Mouse (Mus musculus): ENCODE results near the gene Sult1a1. TPM values are rescaled to one million over a fixed set of nuclear protein-coding genes. Genes with fewer than 3 reads are reported as not detected.
A peak's percentile ranks its signal among the peaks of the same experiment; 100 is the strongest.

Sult1a1 gene
- polyA plus RNA-seq, 1 experiment from 2014 or later, result 18.5 TPM

DNA sequence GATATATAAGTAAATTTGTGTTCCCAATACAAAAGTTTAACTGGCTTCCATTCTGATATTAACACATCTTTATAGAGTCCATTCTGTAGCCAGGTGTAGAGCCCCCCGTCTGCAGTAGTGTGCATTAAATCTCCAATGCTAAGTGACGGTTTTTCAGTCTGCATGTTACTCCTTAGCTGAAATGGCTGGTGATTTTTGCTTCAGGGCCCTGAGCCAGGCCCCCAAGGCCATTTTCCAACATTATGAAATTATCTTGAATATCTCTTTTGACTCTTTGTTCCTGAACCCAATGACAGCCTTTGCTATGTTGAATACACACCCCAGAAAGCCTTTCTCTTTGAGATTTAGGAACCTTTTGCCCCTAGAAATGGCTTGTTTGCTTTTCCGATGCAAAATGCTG lies 16.5 kb downstream of the Sult1a1 start:
- H3K9me3 ChIP-seq (replicated peaks; ENCODE audit: control insufficient read depth, low read length), result no peaks in the 10 kb centered on the region
- H3K4me1 ChIP-seq (ENCODE audit: control insufficient read depth, insufficient read depth, low read length), result no peaks in the 10 kb centered on the region
- H3K9ac ChIP-seq (ENCODE audit: low read length), result no peak overlapping the region
- no peaks in the 10 kb centered on the region for H3K27me3 ChIP-seq (ENCODE audit: control insufficient read depth, insufficient read depth, low read length)
- H3K27ac ChIP-seq (ENCODE audit: low read length), result no peak overlapping the region
- WGBS, result 85% methylated on average over 3 of the region's 3 CpGs
- ATAC-seq (replicated peaks; ENCODE audit: extremely low read depth, insufficient read depth, low FRiP score), result no peak
- H3K36me3 ChIP-seq (ENCODE audit: control insufficient read depth, insufficient read depth), result 0 out of 2 replicates have a peak, but pooled peaks cover 2% of the 10 kb centered on the region
- H3K4me2 ChIP-seq (ENCODE audit: low read depth, low read length), result no peak overlapping the region
- no peak overlapping the region for H3K4me3 ChIP-seq (ENCODE audit: low read length)

DNA sequence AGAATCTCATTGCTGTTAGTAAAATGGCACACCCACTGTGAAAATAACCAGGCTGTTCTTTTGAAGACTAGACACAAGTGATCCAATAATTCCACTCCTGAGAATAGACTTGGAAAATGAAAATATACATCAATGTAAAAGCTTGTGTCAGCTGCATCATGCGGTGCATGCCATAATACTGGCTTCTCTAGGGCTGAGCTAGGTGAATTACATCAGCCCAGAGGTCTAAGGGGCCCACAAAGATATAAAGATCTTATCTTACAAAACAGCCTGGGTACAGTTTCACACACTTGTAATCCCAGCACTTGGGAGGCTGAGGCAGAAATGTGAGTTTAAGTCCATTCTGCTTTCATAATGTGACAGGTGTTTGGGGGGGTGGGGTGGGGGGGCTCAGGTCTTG lies 18.7 kb downstream of the Sult1a1 start:
- Histone ChIP-seq H3K27ac (ENCODE audit: low read length) (no peak overlapping the region), H3K9ac (ENCODE audit: low read length) (no peak overlapping the region), H3K9me3 (replicated peaks; ENCODE audit: control insufficient read depth, low read length) (no peaks in the 10 kb centered on the region), H3K27me3 (ENCODE audit: control insufficient read depth, insufficient read depth, low read length) (no peaks in the 10 kb centered on the region), H3K4me2 (ENCODE audit: low read depth, low read length) (no peak overlapping the region), H3K4me1 (ENCODE audit: control insufficient read depth, insufficient read depth, low read length) (no peaks in the 10 kb centered on the region), H3K36me3 (ENCODE audit: control insufficient read depth, insufficient read depth) (no peaks in the 10 kb centered on the region), H3K4me3 (ENCODE audit: low read length) (no peak overlapping the region)
- WGBS, result 97% methylated on average over 1 of the region's 1 CpGs
- ATAC-seq (replicated peaks; ENCODE audit: extremely low read depth, insufficient read depth, low FRiP score), result no peak

DNA sequence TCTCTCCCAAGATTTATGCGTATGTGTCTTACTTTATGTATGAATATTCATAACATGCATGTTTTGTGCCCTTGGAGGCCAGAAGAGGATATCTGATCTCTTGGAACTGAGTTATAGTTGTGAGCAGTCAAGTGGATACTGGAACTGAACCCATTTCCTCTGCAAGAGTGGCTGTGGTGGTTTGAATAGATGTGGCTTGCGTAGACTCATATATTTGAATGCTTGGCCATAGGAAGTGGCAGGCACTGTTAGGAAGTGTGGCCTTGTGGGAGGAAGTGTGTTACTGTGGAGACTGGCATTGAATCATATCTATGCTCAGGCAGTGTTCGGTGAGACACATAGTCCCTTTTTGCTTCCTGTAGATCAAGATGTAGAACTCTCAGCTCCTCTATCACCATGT lies 20.5 kb downstream of the Sult1a1 start:
- H3K27ac ChIP-seq (ENCODE audit: low read length), result peak overlapping the region; percentile 42; the same call in 1 of the 2 replicates
- no peaks in the 10 kb centered on the region for H3K4me1 ChIP-seq (ENCODE audit: control insufficient read depth, insufficient read depth, low read length)
- no peak overlapping the region for H3K9ac ChIP-seq (ENCODE audit: low read length)
- H3K36me3 ChIP-seq (ENCODE audit: control insufficient read depth, insufficient read depth), result no peaks in the 10 kb centered on the region
- no peaks in the 10 kb centered on the region for H3K9me3 ChIP-seq (replicated peaks; ENCODE audit: control insufficient read depth, low read length)
- no peak for ATAC-seq (replicated peaks; ENCODE audit: extremely low read depth, insufficient read depth, low FRiP score)
- H3K27me3 ChIP-seq (ENCODE audit: control insufficient read depth, insufficient read depth, low read length), result no peaks in the 10 kb centered on the region
- H3K4me3 ChIP-seq (ENCODE audit: low read length), result no peak overlapping the region
- 78% methylated on average over 3 of the region's 3 CpGs for WGBS
- H3K4me2 ChIP-seq (ENCODE audit: low read depth, low read length), result no peak overlapping the region

DNA sequence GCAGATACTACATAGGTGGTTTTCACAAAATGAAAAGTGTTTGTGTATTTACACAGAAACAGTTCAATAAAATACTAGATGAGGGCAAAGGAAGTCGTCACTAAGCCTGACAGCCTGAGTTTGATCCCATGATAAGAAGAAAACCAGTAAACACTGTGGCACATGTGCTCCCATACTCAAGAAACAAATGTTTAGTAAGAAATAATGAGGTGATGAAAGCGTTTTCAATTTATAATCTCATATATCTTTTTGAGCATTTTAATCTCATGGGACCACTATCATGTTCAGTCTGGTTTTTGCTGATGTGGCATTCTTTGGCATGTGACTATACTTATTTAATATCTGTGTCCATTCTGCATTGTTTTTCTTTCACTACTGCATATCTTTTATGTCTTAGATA lies 22.2 kb downstream of the Sult1a1 start:
- no peaks in the 10 kb centered on the region for H3K36me3 ChIP-seq (ENCODE audit: control insufficient read depth, insufficient read depth)
- H3K9ac ChIP-seq (ENCODE audit: low read length), result no peak overlapping the region
- H3K4me1 ChIP-seq (ENCODE audit: control insufficient read depth, insufficient read depth, low read length), result peaks cover 5% of the 10 kb centered on the region; the same call in 1 of the 2 replicates
- H3K4me3 ChIP-seq (ENCODE audit: low read length), result no peak overlapping the region
- ATAC-seq (replicated peaks; ENCODE audit: extremely low read depth, insufficient read depth, low FRiP score), result no peak
- no peak overlapping the region for H3K4me2 ChIP-seq (ENCODE audit: low read depth, low read length)
- no peaks in the 10 kb centered on the region for H3K27me3 ChIP-seq (ENCODE audit: control insufficient read depth, insufficient read depth, low read length)
- H3K27ac ChIP-seq (ENCODE audit: low read length), result no peak overlapping the region
- no peaks in the 10 kb centered on the region for H3K9me3 ChIP-seq (replicated peaks; ENCODE audit: control insufficient read depth, low read length)
- 76% methylated on average over 2 of the region's 2 CpGs for WGBS

DNA sequence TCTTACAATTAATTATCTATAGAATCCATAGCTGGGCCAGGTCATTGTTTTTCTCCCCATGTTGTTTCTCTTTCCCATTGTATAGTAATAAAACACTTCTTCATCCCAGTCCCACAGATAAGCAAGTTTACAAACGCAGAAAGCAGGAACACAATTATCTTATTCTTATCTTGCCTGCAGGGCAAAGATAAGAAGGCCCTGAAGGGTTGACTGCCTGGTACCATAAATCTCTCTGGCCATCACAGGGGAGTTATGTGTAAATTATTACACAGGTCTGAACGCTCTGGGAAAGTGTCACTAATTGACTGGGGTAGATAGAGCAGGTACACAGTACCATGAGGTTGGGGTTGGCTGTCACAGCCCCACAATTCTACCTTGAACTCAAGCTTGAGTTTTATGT lies 25.4 kb downstream of the Sult1a1 start:
- no peak overlapping the region for H3K4me2 ChIP-seq (ENCODE audit: low read depth, low read length)
- WGBS, result 63% methylated on average over 2 of the region's 2 CpGs
- no peak overlapping the region for H3K4me3 ChIP-seq (ENCODE audit: low read length)
- ATAC-seq (replicated peaks; ENCODE audit: extremely low read depth, insufficient read depth, low FRiP score), result no peak
- no peaks in the 10 kb centered on the region for H3K36me3 ChIP-seq (ENCODE audit: control insufficient read depth, insufficient read depth)
- no peak overlapping the region for H3K9ac ChIP-seq (ENCODE audit: low read length)
- no peak overlapping the region for H3K27ac ChIP-seq (ENCODE audit: low read length)
- H3K9me3 ChIP-seq (replicated peaks; ENCODE audit: control insufficient read depth, low read length), result no peaks in the 10 kb centered on the region
- peaks cover 5% of the 10 kb centered on the region; the same call in 1 of the 2 replicates for H3K4me1 ChIP-seq (ENCODE audit: control insufficient read depth, insufficient read depth, low read length)
- H3K27me3 ChIP-seq (ENCODE audit: control insufficient read depth, insufficient read depth, low read length), result no peaks in the 10 kb centered on the region

DNA sequence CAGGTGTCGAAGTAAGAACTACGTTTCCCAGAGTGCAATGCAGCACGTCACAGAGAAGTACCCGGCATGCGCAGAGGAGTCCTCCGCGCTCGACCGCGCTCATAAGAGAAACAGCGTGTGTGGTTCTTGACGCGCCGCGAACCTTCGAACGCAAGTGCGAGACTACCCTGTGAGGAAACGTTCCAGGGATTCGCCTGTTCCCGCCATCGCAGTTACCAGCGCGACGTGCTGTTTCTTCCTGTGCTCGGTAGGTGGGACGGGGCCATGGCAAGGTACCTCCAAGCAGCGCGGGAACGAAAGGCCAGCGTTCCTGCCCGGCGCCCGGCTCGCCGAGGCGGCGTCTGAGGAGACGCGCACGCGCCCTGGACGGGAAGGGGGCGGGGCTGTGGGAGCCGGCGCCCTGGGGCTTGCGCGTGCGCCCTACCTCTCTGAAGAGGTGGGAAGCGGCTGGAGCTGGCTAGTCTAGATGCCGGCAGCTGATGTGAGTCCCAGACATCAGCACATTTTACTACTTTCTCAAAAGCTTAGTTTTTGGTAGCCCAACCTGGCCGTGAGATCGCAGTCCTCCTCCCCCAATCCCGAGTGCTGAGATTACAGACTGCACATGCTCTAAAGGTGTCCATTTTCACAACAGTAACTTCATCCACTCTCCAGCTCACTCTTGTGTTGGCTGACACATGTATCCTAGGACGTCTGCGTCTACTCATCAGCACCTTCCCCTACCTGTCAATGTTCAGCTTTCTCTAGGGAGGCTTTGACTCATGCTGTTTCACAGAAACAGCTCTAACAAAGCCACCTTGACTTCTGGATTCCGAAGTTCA lies 26.8 kb downstream of the Sult1a1 start, which contains the start of gene Sgf29:
Gene Sgf29 (plus strand): TSS at position 79 of the 821 bp plus-strand sequence.
- peak within 1 kb of the TSS; percentile 69 for H3K4me3 ChIP-seq (ENCODE audit: low read length)
- under 1% methylated on average over 56 of the region's 57 CpGs for WGBS
- no peaks in the 10 kb centered on the region for H3K9me3 ChIP-seq (replicated peaks; ENCODE audit: control insufficient read depth, low read length)
- H3K36me3 ChIP-seq (ENCODE audit: control insufficient read depth, insufficient read depth), result no peaks in the 10 kb centered on the region
- H3K4me1 ChIP-seq (ENCODE audit: control insufficient read depth, insufficient read depth, low read length), result peaks cover 5% of the 10 kb centered on the region; the same call in 1 of the 2 replicates
- H3K9ac ChIP-seq (ENCODE audit: low read length), result peak within 1 kb of the TSS; percentile 86
- peak within 1 kb of the TSS; percentile 93 for H3K27ac ChIP-seq (ENCODE audit: low read length)
- peak; percentile 96 for ATAC-seq (replicated peaks; ENCODE audit: extremely low read depth, insufficient read depth, low FRiP score)
- peak within 1 kb of the TSS; percentile 76 for H3K4me2 ChIP-seq (ENCODE audit: low read depth, low read length)
- no peaks in the 10 kb centered on the region for H3K27me3 ChIP-seq (ENCODE audit: control insufficient read depth, insufficient read depth, low read length)

DNA sequence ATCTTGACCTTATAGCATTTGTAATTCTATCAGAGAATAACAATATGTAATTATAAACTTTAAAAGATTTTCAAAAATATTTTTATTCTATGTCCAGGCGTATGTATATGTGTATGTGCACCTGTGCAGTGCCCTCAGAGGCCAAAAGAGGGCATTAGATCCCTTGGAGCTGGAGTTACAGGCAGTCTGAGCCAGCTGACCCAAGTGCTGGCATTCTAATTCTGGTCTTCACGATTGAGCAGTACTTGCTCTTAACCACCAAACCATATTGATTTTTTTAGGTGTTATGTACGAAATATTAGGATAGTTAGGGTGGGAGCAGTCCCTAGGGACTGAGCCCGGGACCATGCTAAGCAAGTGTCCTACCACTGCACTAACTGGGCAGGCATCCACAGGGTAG lies 27.7 kb downstream of the Sult1a1 start:
- no peak overlapping the region; the same call in 1 of the 2 replicates for H3K4me3 ChIP-seq (ENCODE audit: low read length)
- 83% methylated on average over 4 of the region's 4 CpGs for WGBS
- ATAC-seq (replicated peaks; ENCODE audit: extremely low read depth, insufficient read depth, low FRiP score), result no peak
- no peak overlapping the region for H3K27ac ChIP-seq (ENCODE audit: low read length)
- H3K4me2 ChIP-seq (ENCODE audit: low read depth, low read length), result peak overlapping the region; percentile 76
- H3K36me3 ChIP-seq (ENCODE audit: control insufficient read depth, insufficient read depth), result no peaks in the 10 kb centered on the region
- no peaks in the 10 kb centered on the region for H3K9me3 ChIP-seq (replicated peaks; ENCODE audit: control insufficient read depth, low read length)
- no peaks in the 10 kb centered on the region for H3K27me3 ChIP-seq (ENCODE audit: control insufficient read depth, insufficient read depth, low read length)
- H3K4me1 ChIP-seq (ENCODE audit: control insufficient read depth, insufficient read depth, low read length), result peaks cover 5% of the 10 kb centered on the region; the same call in 1 of the 2 replicates
- no peak overlapping the region for H3K9ac ChIP-seq (ENCODE audit: low read length)

DNA sequence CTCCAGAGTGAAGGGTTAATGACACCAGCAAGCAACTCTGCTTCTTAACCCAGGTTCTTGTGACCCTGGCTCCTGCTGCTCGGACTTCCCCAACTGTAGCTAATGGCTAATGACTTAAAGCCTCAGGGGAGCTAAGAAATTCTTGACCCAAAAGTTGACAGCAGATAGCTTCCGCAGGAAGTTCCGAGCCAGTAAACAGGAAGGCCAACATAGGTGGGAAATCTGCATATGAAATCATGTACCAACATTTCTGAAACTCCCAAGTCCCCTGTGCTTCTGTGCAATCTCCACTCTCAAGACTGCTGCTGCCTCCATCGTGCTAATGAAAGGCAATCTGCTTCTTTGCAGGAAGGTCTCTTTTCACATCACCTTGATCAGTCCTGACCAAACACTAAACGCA lies 30.5 kb downstream of the Sult1a1 start:
- no peaks in the 10 kb centered on the region for H3K36me3 ChIP-seq (ENCODE audit: control insufficient read depth, insufficient read depth)
- ATAC-seq (replicated peaks; ENCODE audit: extremely low read depth, insufficient read depth, low FRiP score), result no peak
- WGBS, result 56% methylated on average over 5 of the region's 5 CpGs

DNA sequence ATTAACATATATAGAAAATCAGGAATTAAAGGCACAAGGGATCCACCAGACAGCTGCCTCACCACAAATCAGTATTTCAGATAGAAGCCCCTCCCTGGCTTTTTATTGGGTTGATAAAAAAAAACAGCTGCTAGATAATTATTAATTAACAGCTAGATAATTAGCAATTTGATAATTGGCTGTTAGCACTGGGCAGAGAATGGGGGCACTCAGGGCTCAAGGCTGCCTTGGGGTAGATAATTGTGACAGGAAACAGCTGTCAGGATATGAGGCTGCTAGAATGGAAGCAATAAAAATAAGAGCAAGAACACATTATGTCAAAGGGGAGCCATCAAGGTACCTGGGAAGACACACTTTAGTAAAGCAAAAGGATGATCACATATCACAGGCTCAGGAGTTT lies 31.3 kb downstream of the Sult1a1 start:
- Histone ChIP-seq H3K9ac (ENCODE audit: low read length) (no peak overlapping the region), H3K36me3 (ENCODE audit: control insufficient read depth, insufficient read depth) (no peaks in the 10 kb centered on the region), H3K4me3 (ENCODE audit: low read length) (no peak overlapping the region), H3K27me3 (ENCODE audit: control insufficient read depth, insufficient read depth, low read length) (no peaks in the 10 kb centered on the region), H3K9me3 (replicated peaks; ENCODE audit: control insufficient read depth, low read length) (no peaks in the 10 kb centered on the region), H3K4me1 (ENCODE audit: control insufficient read depth, insufficient read depth, low read length) (peaks cover 1% of the 10 kb centered on the region; the same call in 1 of the 2 replicates), H3K4me2 (ENCODE audit: low read depth, low read length) (no peak overlapping the region), H3K27ac (ENCODE audit: low read length) (peak overlapping the region; percentile 44; the same call in 1 of the 2 replicates)
- no peak for ATAC-seq (replicated peaks; ENCODE audit: extremely low read depth, insufficient read depth, low FRiP score)

More for the DNA sequence above, 30.5 kb downstream of the Sult1a1 start:
- Histone ChIP-seq H3K27ac (ENCODE audit: low read length) (peak overlapping the region; percentile 44; the same call in 1 of the 2 replicates), H3K27me3 (ENCODE audit: control insufficient read depth, insufficient read depth, low read length) (no peaks in the 10 kb centered on the region), H3K9ac (ENCODE audit: low read length) (no peak overlapping the region), H3K4me3 (ENCODE audit: low read length) (no peak overlapping the region), H3K4me1 (ENCODE audit: control insufficient read depth, insufficient read depth, low read length) (peaks cover 5% of the 10 kb centered on the region; the same call in 1 of the 2 replicates), H3K4me2 (ENCODE audit: low read depth, low read length) (no peak overlapping the region), H3K9me3 (replicated peaks; ENCODE audit: control insufficient read depth, low read length) (no peaks in the 10 kb centered on the region)

Measured in heart, embryonic 16.5 days (tissue).